Mouse (Mus musculus) hindbrain, embryonic 11.5 days (tissue): ENCODE results near the gene Cyfip2. TPM values are rescaled to one million over a fixed set of nuclear protein-coding genes. Genes with fewer than 3 reads are reported as not detected.

Experiments
- ATAC-seq: fragments of 200-750 bp; cut with Nextera tagmentation; 2 replicates; pipeline ENCODE4 v1.8.0; 2017; ENCODE audit warnings: mild to moderate bottlenecking, moderate TSS enrichment, moderate library complexity; ENCODE audit not compliant: low FRiP score
- DNase-seq: peaks from one replicate; pipeline ENCODE4 v3.0.0-alpha.2; 2015; ENCODE audit warnings: low spot score
- H3K27ac ChIP-seq: fragments of 300-500 bp; sonication (generic); 2 replicates; pipeline ENCODE4 v1.5.1; 2014; ENCODE audit warnings: mild to moderate bottlenecking, low read depth, low read length
- H3K27me3 ChIP-seq: fragments of 300-500 bp; sonication (generic); 2 replicates; pipeline ENCODE4 v1.6.1; 2014; ENCODE audit warnings: mild to moderate bottlenecking, low read length, moderate library complexity, mixed read lengths; ENCODE audit not compliant: control insufficient read depth, insufficient read depth
- H3K36me3 ChIP-seq: fragments of 300-500 bp; sonication (generic); 2 replicates; pipeline ENCODE4 v1.6.1; 2014; ENCODE audit warnings: mild to moderate bottlenecking, low read length, moderate library complexity, mixed read lengths; ENCODE audit not compliant: control insufficient read depth, insufficient read depth
- H3K4me1 ChIP-seq: fragments of 300-500 bp; sonication (generic); replicated peaks from 2 replicates; pipeline ENCODE4 v1.6.1; 2014; ENCODE audit warnings: low read length, mixed read lengths; ENCODE audit not compliant: control insufficient read depth, insufficient read depth
- H3K4me2 ChIP-seq: fragments of 300-500 bp; sonication (generic); replicated peaks from 2 replicates; pipeline ENCODE4 v1.6.1; 2014; ENCODE audit warnings: mild to moderate bottlenecking, low read depth, low read length
- H3K4me3 ChIP-seq: fragments of 300-500 bp; sonication (generic); 2 replicates; pipeline ENCODE4 v1.5.1; 2014; ENCODE audit warnings: low read depth, low read length
- H3K9ac ChIP-seq: fragments of 300-500 bp; sonication (generic); 2 replicates; pipeline ENCODE4 v1.6.1; 2014; ENCODE audit warnings: low read depth, low read length
- H3K9me3 ChIP-seq: fragments of 300-500 bp; sonication (generic); 2 replicates; pipeline ENCODE4 v1.6.1; 2016; ENCODE audit warnings: low read length; ENCODE audit not compliant: control insufficient read depth
- WGBS: fragments of 180-500 bp; shearing (Covaris S2); extraction: QIAGEN DNeasy Blood & Tissue Kit; methylation state at CpG from one replicate; pipeline ENCODE4 v1.1.7; 2014; 5-methylcytosine and 5-hydroxymethylcytosine counted together
- polyA plus RNA-seq: library from polyadenylated mRNA; unstranded; fragments of >200 nt; fragmentation: Nextera tagmentation; extraction: Ambion mirVana; gene quantifications from 2 replicates; pipeline ENCODE4 v1.2.1, GENCODE M21; 2014

The Cyfip2 gene
- 56.7 and 60.0 TPM in 2 replicates for polyA plus RNA-seq

GRCm38 (mm10) chr11:46312523-46313035 lies at the start of gene Cyfip2:
Gene Cyfip2 (minus strand): TSS chr11:46312859.
- ATAC-seq, result peak; percentile 23
- Histone ChIP-seq H3K36me3 (no peaks in the 10 kb centered on the region), H3K4me3 (peak within 1 kb of the TSS; percentile 64), H3K9me3 (no peaks in the 10 kb centered on the region), H3K4me2 (peak within 1 kb of the TSS; percentile 81), H3K27me3 (no peaks in the 10 kb centered on the region), H3K4me1 (peaks cover 2% of the 10 kb centered on the region; the same call in 1 of the 2 replicates), H3K9ac (peak within 1 kb of the TSS; percentile 90), H3K27ac (peak within 1 kb of the TSS; percentile 86)
- no peak for DNase-seq
- 7% methylated on average over 14 of the region's 14 CpGs for WGBS

- no peaks in the 10 kb centered on the region for H3K9me3 ChIP-seq
- 83% methylated on average over 2 of the region's 2 CpGs for WGBS
- ATAC-seq, result no peak
- H3K4me3 ChIP-seq, result no peak overlapping the region
- peak; percentile 30 for DNase-seq
- no peak overlapping the region for H3K9ac ChIP-seq
- no peak overlapping the region for H3K27ac ChIP-seq
- no peaks in the 10 kb centered on the region for H3K4me1 ChIP-seq
- no peaks in the 10 kb centered on the region for H3K36me3 ChIP-seq
- H3K27me3 ChIP-seq, result no peaks in the 10 kb centered on the region
- H3K4me2 ChIP-seq, result no peak overlapping the region
Measured at GRCm38 (mm10) chr11:46360991-46361665, 48.5 kb upstream of the Cyfip2 start.

GRCm38 (mm10) chr11:46358369-46358768 lies 45.7 kb upstream of the Cyfip2 start:
- no peak overlapping the region for H3K4me3 ChIP-seq
- ATAC-seq (no peak), DNase-seq (no peak)
- WGBS, result 86% methylated on average over 1 of the region's 1 CpGs
- H3K4me2 ChIP-seq, result no peak overlapping the region
- no peaks in the 10 kb centered on the region for H3K4me1 ChIP-seq
- no peaks in the 10 kb centered on the region for H3K27me3 ChIP-seq
- H3K36me3 ChIP-seq, result no peaks in the 10 kb centered on the region
- no peak overlapping the region for H3K27ac ChIP-seq
- no peaks in the 10 kb centered on the region for H3K9me3 ChIP-seq
- no peak overlapping the region for H3K9ac ChIP-seq

GRCm38 (mm10) chr11:46349681-46350410 lies 37.2 kb upstream of the Cyfip2 start:
- no peak overlapping the region for H3K27ac ChIP-seq
- H3K9ac ChIP-seq, result no peak overlapping the region
- no peaks in the 10 kb centered on the region for H3K4me1 ChIP-seq
- H3K4me3 ChIP-seq, result no peak overlapping the region
- no peak for ATAC-seq
- no peaks in the 10 kb centered on the region for H3K36me3 ChIP-seq
- 63% methylated on average over 2 of the region's 2 CpGs for WGBS
- H3K9me3 ChIP-seq, result no peaks in the 10 kb centered on the region
- no peak overlapping the region for H3K4me2 ChIP-seq
- no peak for DNase-seq
- no peaks in the 10 kb centered on the region for H3K27me3 ChIP-seq

DNA sequence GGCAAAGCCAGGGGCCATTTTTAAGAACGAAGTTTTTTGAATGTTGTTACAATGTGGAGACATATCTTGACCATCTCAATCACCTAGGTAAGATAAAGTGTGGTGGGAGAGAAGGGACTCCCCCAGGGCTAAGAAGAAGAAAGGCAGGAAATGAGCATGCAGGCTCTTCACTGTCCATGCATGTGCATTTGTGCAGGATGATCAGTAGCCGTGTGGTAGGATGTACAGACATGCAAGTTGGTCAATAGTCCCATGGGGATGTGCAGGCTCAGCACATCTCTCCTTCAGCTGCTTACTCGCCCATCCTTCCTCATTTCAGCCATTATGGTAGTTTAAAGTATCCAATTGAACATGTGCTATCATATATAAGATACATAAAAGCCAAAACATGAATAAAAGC lies 35.8 kb upstream of the Cyfip2 start:
- WGBS, result 85% methylated on average over 3 of the region's 3 CpGs
- ATAC-seq (no peak), DNase-seq (no peak)
- H3K36me3 ChIP-seq, result no peaks in the 10 kb centered on the region
- no peak overlapping the region for H3K27ac ChIP-seq
- H3K4me2 ChIP-seq, result no peak overlapping the region
- no peaks in the 10 kb centered on the region for H3K27me3 ChIP-seq
- no peak overlapping the region for H3K4me3 ChIP-seq
- H3K4me1 ChIP-seq, result no peaks in the 10 kb centered on the region
- H3K9ac ChIP-seq, result no peak overlapping the region
- H3K9me3 ChIP-seq, result no peaks in the 10 kb centered on the region

GRCm38 (mm10) chr11:46347756-46348155 lies 35.1 kb upstream of the Cyfip2 start:
- Histone ChIP-seq H3K9ac (no peak overlapping the region), H3K4me3 (no peak overlapping the region), H3K4me2 (no peak overlapping the region), H3K9me3 (no peaks in the 10 kb centered on the region), H3K27me3 (no peaks in the 10 kb centered on the region), H3K4me1 (no peaks in the 10 kb centered on the region), H3K27ac (no peak overlapping the region), H3K36me3 (no peaks in the 10 kb centered on the region)
- WGBS, result 89% methylated on average over 5 of the region's 5 CpGs
- ATAC-seq, result no peak
- DNase-seq, result no peak

DNA sequence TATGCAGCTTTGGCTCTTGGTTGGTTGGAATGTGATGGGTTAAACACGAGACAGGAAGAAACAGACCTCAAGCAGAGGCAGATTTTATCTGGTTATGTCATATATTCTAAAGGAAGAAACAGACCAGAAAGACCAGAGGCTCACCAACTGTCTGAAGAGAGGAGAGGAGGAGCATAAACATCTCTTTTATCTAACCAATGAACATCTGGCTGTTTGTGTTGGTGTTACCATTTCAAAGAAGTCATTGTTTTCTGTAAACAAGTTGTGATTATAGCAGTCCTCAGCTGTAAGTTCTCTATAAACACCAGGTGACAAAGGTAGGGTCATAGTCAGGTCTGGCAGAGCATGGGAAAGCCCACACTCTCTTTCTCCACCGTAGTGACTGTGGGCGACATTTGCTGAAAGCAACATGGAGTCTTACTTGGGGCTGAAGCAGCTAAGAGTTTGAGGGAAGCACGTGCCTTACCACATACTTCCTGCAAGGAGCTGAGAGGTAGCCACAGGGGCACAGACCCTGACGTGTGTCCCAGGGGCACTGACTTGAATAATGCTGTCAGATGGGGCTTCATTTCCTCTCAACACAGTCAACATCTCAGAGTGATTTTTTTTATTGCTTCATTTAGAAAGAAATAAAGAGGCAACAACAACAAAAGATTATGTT lies 31.4 kb upstream of the Cyfip2 start:
- Histone ChIP-seq H3K27me3 (no peaks in the 10 kb centered on the region), H3K9me3 (no peaks in the 10 kb centered on the region), H3K9ac (no peak overlapping the region), H3K27ac (no peak overlapping the region), H3K4me3 (no peak overlapping the region), H3K4me1 (no peaks in the 10 kb centered on the region), H3K36me3 (no peaks in the 10 kb centered on the region), H3K4me2 (no peak overlapping the region)
- 49% methylated on average over 5 of the region's 5 CpGs for WGBS
- DNase-seq (no peak), ATAC-seq (no peak)

GRCm38 (mm10) chr11:46341960-46342359 lies 29.3 kb upstream of the Cyfip2 start:
- ATAC-seq (no peak), DNase-seq (no peak)
- 94% methylated on average over 4 of the region's 4 CpGs for WGBS
- H3K9me3 ChIP-seq, result no peaks in the 10 kb centered on the region
- no peak overlapping the region for H3K9ac ChIP-seq
- H3K4me2 ChIP-seq, result no peak overlapping the region
- no peak overlapping the region for H3K27ac ChIP-seq
- no peak overlapping the region for H3K4me3 ChIP-seq
- H3K4me1 ChIP-seq, result no peaks in the 10 kb centered on the region
- H3K27me3 ChIP-seq, result no peaks in the 10 kb centered on the region
- no peaks in the 10 kb centered on the region for H3K36me3 ChIP-seq
